Comparison of ENCODE assay signal across 9 mouse cellular contexts in the genomic region with DNA sequence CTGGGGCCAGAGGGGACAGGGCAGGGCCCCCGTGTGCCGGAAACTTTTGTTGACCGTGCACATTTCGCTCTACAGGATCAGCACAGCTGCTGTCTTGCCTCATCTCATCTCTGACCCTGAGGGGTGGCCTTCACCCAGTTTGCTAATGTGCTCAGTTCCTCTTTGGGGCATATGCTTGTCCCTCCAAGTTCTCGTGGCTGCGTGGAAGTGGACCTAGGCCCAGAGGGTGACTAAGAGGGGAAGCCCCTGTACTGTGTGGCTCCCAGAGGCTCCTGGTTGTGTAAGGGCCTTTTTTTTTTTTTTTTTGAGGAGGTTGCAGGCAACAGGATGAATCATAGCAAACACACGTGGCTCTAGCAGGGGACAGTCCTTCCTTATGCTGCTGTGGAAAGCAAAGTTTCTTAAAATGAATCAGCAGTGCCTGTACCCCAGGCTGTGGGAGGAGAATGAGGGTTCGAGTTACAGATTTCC.
DNase-seq lines count a peak whose midpoint lies in the region; ATAC-seq and TF ChIP-seq lines count a peak whose summit lies in the region.
"Had no signal": no experiment of that assay in that cellular context is flagged by ENCODE, and none has a peak within 500 bp of the region (broad histone marks: within the 10 kb centered on the region; RNA-seq: fewer than 3 reads in every experiment).

No protein-coding gene starts in this region.

- H3K27me3 ChIP-seq in spleen, adult 2 months (ENCODE audit: control insufficient read depth, insufficient read depth, low read length): no peaks in the 10 kb centered on the region
- no peaks in the 10 kb centered on the region for H3K27me3 ChIP-seq in embryonic facial prominence, embryonic 10.5 days (replicated peaks; ENCODE audit: low read depth, poor library complexity, severe bottlenecking)
- H3K27me3 ChIP-seq in liver, embryonic 13.5 days: no peaks in the 10 kb centered on the region
- H3K27me3 ChIP-seq in hindbrain, postnatal 0 days (ENCODE audit: insufficient read depth, low read length): no peaks in the 10 kb centered on the region
- H3K27me3 ChIP-seq: limb, embryonic 13.5 days had no signal

- H3K4me3 ChIP-seq in spleen, adult 2 months (ENCODE audit: extremely low read depth, insufficient read depth, insufficient read length): no peak overlapping the region
- H3K4me3 ChIP-seq in embryonic facial prominence, embryonic 10.5 days: no peak overlapping the region
- no peak overlapping the region for H3K4me3 ChIP-seq in liver, embryonic 13.5 days (replicated peaks)
- H3K4me3 ChIP-seq in hindbrain, postnatal 0 days (ENCODE audit: low read length): no peak overlapping the region
- H3K4me3 ChIP-seq: limb, embryonic 13.5 days had no signal

- no peaks in the 10 kb centered on the region for H3K9me3 ChIP-seq in embryonic facial prominence, embryonic 10.5 days
- no peaks in the 10 kb centered on the region for H3K9me3 ChIP-seq in liver, embryonic 13.5 days (replicated peaks)
- no peaks in the 10 kb centered on the region for H3K9me3 ChIP-seq in hindbrain, postnatal 0 days (ENCODE audit: low read length)
- H3K9me3 ChIP-seq: limb, embryonic 13.5 days had no signal

- DNase-seq in spleen, adult 2 months (ENCODE audit: low read depth in 1 of 2, low spot score in 2 of 2): peak; percentile 28 to 35
- no peak for DNase-seq in spleen, postnatal 14 days (ENCODE audit: low spot score in 2 of 2)
- DNase-seq in embryonic facial prominence, embryonic 10.5 days (ENCODE audit: low spot score): no peak
- DNase-seq in heart, postnatal 14 days: peak; percentile 37 to 55
- peak; percentile 17 for DNase-seq in liver, embryonic 13.5 days
- peak; percentile 29 to 41 for DNase-seq in right cerebral cortex, postnatal 36 days (ENCODE audit: low spot score in 2 of 2)
- DNase-seq in hindbrain, postnatal 0 days (ENCODE audit: low spot score): no peak
- DNase-seq in thymus, postnatal 25 days: no peak

- H3K36me3 ChIP-seq in spleen, adult 2 months (ENCODE audit: control insufficient read depth, insufficient read depth, low read length): no peaks in the 10 kb centered on the region
- H3K36me3 ChIP-seq in embryonic facial prominence, embryonic 10.5 days (replicated peaks): no peaks in the 10 kb centered on the region
- H3K36me3 ChIP-seq in liver, embryonic 13.5 days: no peaks in the 10 kb centered on the region
- no peaks in the 10 kb centered on the region for H3K36me3 ChIP-seq in hindbrain, postnatal 0 days (ENCODE audit: insufficient read depth, low read length)
- H3K36me3 ChIP-seq: limb, embryonic 13.5 days had no signal

- no peak overlapping the region for H3K4me2 ChIP-seq in liver, embryonic 13.5 days
- H3K4me2 ChIP-seq in hindbrain, postnatal 0 days (ENCODE audit: low read depth, low read length): no peak overlapping the region
- H3K4me2 ChIP-seq: limb, embryonic 13.5 days had no signal

- no peak for TF ChIP-seq POLR2A in spleen, adult 2 months (IDR thresholded peaks at IDR 0.05; ENCODE audit: low read depth, low read length)

- ATAC-seq in liver, embryonic 13.5 days (ENCODE audit: low read depth): peak; percentile 82
- ATAC-seq in hindbrain, postnatal 0 days: no peak

- intact Hi-C loops in heart, postnatal 14 days (cut with DNase I): no loop called here

- H3K9ac ChIP-seq in liver, embryonic 13.5 days: no peak overlapping the region
- H3K9ac ChIP-seq in hindbrain, postnatal 0 days (replicated peaks; ENCODE audit: low read length): no peak overlapping the region
- H3K9ac ChIP-seq: limb, embryonic 13.5 days had no signal

- H3K4me1 ChIP-seq in spleen, adult 2 months (ENCODE audit: control insufficient read depth, insufficient read depth, insufficient read length): peaks cover 8% of the 10 kb centered on the region; the same call in 1 of the 2 replicates
- H3K4me1 ChIP-seq in embryonic facial prominence, embryonic 10.5 days: peaks cover 7% of the 10 kb centered on the region
- peaks cover 7% of the 10 kb centered on the region for H3K4me1 ChIP-seq in liver, embryonic 13.5 days (replicated peaks)
- no peaks in the 10 kb centered on the region for H3K4me1 ChIP-seq in hindbrain, postnatal 0 days (ENCODE audit: insufficient read depth, low read length)
- H3K4me1 ChIP-seq: limb, embryonic 13.5 days had no signal

- H3K27ac ChIP-seq in spleen, adult 2 months (ENCODE audit: insufficient read depth, low read length): peak overlapping the region; percentile 20
- H3K27ac ChIP-seq in embryonic facial prominence, embryonic 10.5 days (replicated peaks): peak overlapping the region; percentile 30; the same call in 1 of the 2 replicates
- peak overlapping the region; percentile 50 for H3K27ac ChIP-seq in liver, embryonic 13.5 days
- H3K27ac ChIP-seq in hindbrain, postnatal 0 days: no peak overlapping the region
- H3K27ac ChIP-seq: limb, embryonic 13.5 days had no signal

- no peak for TF ChIP-seq CTCF in spleen, adult 2 months (IDR thresholded peaks at IDR 0.05; ENCODE audit: extremely low read depth, insufficient read depth, insufficient read length, insufficient replicate concordance)
- no peak for TF ChIP-seq CTCF in hindbrain, postnatal 0 days (IDR thresholded peaks at IDR 0.05; ENCODE audit: low read depth)

- WGBS in spleen, adult 2 months: 23% methylated on average over 8 of the region's 8 CpGs
- 70% methylated on average over 8 of the region's 8 CpGs for WGBS in embryonic facial prominence, embryonic 10.5 days
- 33% methylated on average over 8 of the region's 8 CpGs for WGBS in liver, embryonic 13.5 days (ENCODE audit: insufficient replicate concordance)
- WGBS in hindbrain, postnatal 0 days: 81% methylated on average over 8 of the region's 8 CpGs

Comparison
In these comparisons a context has a peak if more than half of its experiments do, and no peak if none do; other contexts are left out.
1. DNase-seq: peak in spleen, adult 2 months (2 of 2), heart, postnatal 14 days (2 of 2), liver, embryonic 13.5 days (single experiment) and right cerebral cortex, postnatal 36 days (2 of 2); none in spleen, postnatal 14 days (0 of 2), embryonic facial prominence, embryonic 10.5 days (single experiment), hindbrain, postnatal 0 days (single experiment) and thymus, postnatal 25 days (single experiment).